Comparison of ENCODE assay signal across 7 mouse cellular contexts in genomic region chr5:140662741-140663592, GRCm38 (mm10). TPM values are rescaled to one million over a fixed set of nuclear protein-coding genes. Genes with fewer than 3 reads are reported as not detected.
A peak's percentile ranks its signal among the peaks of the same experiment; 100 is the strongest.
DNase-seq lines count a peak whose midpoint lies in the region; ATAC-seq and TF ChIP-seq lines count a peak whose summit lies in the region.

No protein-coding gene starts in this region.

- peaks cover 16% of the 10 kb centered on the region for H3K36me3 ChIP-seq in E14TG2a.4 (ENCODE audit: insufficient read depth, low read length)
- H3K36me3 ChIP-seq in limb, embryonic 14.5 days (ENCODE audit: control insufficient read depth, insufficient read depth, low read length): peaks cover 10% of the 10 kb centered on the region; the same call in 1 of the 2 replicates

- H3K4me3 ChIP-seq in E14TG2a.4 (replicated peaks; ENCODE audit: low read length): peak overlapping the region; percentile 52
- no peak overlapping the region for H3K4me3 ChIP-seq in limb, embryonic 14.5 days (replicated peaks; ENCODE audit: low read length)

- H3K9ac ChIP-seq in limb, embryonic 14.5 days (ENCODE audit: low read depth, low read length, severe bottlenecking): 0 out of 2 replicates have a peak overlapping the region, but pooled peaks have one; percentile 5

- TF ChIP-seq POLR2A in limb, embryonic 14.5 days (IDR thresholded peaks at IDR 0.05; ENCODE audit: borderline replicate concordance, extremely low read depth, insufficient read depth, insufficient read length): no peak

- peaks cover 5% of the 10 kb centered on the region for H3K9me3 ChIP-seq in E14TG2a.4 (ENCODE audit: low read length)
- H3K9me3 ChIP-seq in limb, embryonic 14.5 days (ENCODE audit: control insufficient read depth, low read length): no peaks in the 10 kb centered on the region

- no peak overlapping the region for H3K27ac ChIP-seq in limb, embryonic 14.5 days (replicated peaks; ENCODE audit: low read depth, low read length)

- peaks cover 36% of the 10 kb centered on the region for H3K4me1 ChIP-seq in E14TG2a.4 (replicated peaks; ENCODE audit: low read depth, low read length)
- peaks cover 21% of the 10 kb centered on the region for H3K4me1 ChIP-seq in limb, embryonic 14.5 days (ENCODE audit: control insufficient read depth, insufficient read depth, low read length)

- WGBS in limb, embryonic 14.5 days: 70% methylated on average over 17 of the region's 17 CpGs

- peak; percentile 67 for ATAC-seq in common myeloid progenitor, adult 5-6 weeks (replicated peaks; ENCODE audit: low read depth, poor library complexity, severe bottlenecking)
- no peak for ATAC-seq in limb, embryonic 14.5 days (ENCODE audit: low FRiP score, low read depth)
- no peak for ATAC-seq in erythroid progenitor cell, adult 5-6 weeks (replicated peaks; ENCODE audit: low FRiP score, poor library complexity, severe bottlenecking)

- intact Hi-C loops in left cerebral cortex, postnatal 14 days (cut with DNase I): no loop called here
- intact Hi-C loops in left cerebral cortex, postnatal 4 days (cut with DNase I): no loop called here

- TF ChIP-seq CTCF in E14TG2a.4 (conservative IDR thresholded peaks at IDR 0.05; ENCODE audit: low read length): no peak

- peak; percentile 56 to 60 for DNase-seq in left cerebral cortex, postnatal 14 days (ENCODE audit: low spot score in 2 of 2)
- no peak for DNase-seq in left cerebral cortex, postnatal 4 days
- no peak for DNase-seq in limb, embryonic 14.5 days (ENCODE audit: low spot score)
- DNase-seq in urinary bladder, adult 2 months (ENCODE audit: low spot score): no peak

- peaks cover 12% of the 10 kb centered on the region for H3K27me3 ChIP-seq in E14TG2a.4 (ENCODE audit: insufficient read depth, low read length)
- H3K27me3 ChIP-seq in limb, embryonic 14.5 days (ENCODE audit: control insufficient read depth, insufficient read depth, low read length): no peaks in the 10 kb centered on the region

- no peak overlapping the region for H3K4me2 ChIP-seq in limb, embryonic 14.5 days (replicated peaks; ENCODE audit: low read depth, low read length, severe bottlenecking)

RNA-seq across cellular contexts. Expression of gene Ttyh3, which starts 14.1 kb away (rescaled TPM):
- total RNA-seq in left cerebral cortex, postnatal 14 days (2021): 100 to 1,000 TPM; 342 to 349 TPM
- total RNA-seq in left cerebral cortex, postnatal 4 days (2021): 100 to 1,000 TPM; 382 to 395 TPM
- 14.4 and 20.2 TPM in 2 replicates for total RNA-seq in common myeloid progenitor, adult 5-6 weeks (2017)
- 118 and 180 TPM in 2 replicates for polyA plus RNA-seq in limb, embryonic 14.5 days (2012; rRNA removed)
- 57.5 and 66.3 TPM in 2 replicates for polyA plus RNA-seq in limb, embryonic 14.5 days (2014; fragmentation: Nextera tagmentation; extraction: Ambion mirVana)
- 21.8 and 26.7 TPM in 2 replicates for total RNA-seq in erythroid progenitor cell, adult 5-6 weeks (2015; ENCODE audit: low replicate concordance)
- 21.2 and 23.2 TPM in 2 replicates for total RNA-seq in erythroid progenitor cell, adult 5-6 weeks (2017; ENCODE audit: low replicate concordance)
- polyA plus RNA-seq in urinary bladder, adult 2 months (2012; rRNA removed): 11.7 and 24.4 TPM in 2 replicates

RNA-seq across cellular contexts. Expression of gene Iqce, which starts 39.2 kb away (rescaled TPM):
- 10 to 100 TPM; 49.0 to 63.8 TPM for total RNA-seq in left cerebral cortex, postnatal 14 days (2021)
- 10 to 100 TPM; 70.1 to 75.6 TPM for total RNA-seq in left cerebral cortex, postnatal 4 days (2021)
- 7.9 and 9.8 TPM in 2 replicates for total RNA-seq in common myeloid progenitor, adult 5-6 weeks (2017)
- 38.3 and 43.1 TPM in 2 replicates for polyA plus RNA-seq in limb, embryonic 14.5 days (2012; rRNA removed)
- 23.4 and 24.0 TPM in 2 replicates for polyA plus RNA-seq in limb, embryonic 14.5 days (2014; fragmentation: Nextera tagmentation; extraction: Ambion mirVana)
- total RNA-seq in erythroid progenitor cell, adult 5-6 weeks (2015; ENCODE audit: low replicate concordance): 1.7 and 2.5 TPM in 2 replicates
- 3.3 and 6.2 TPM in 2 replicates for total RNA-seq in erythroid progenitor cell, adult 5-6 weeks (2017; ENCODE audit: low replicate concordance)
- polyA plus RNA-seq in urinary bladder, adult 2 months (2012; rRNA removed): 21.0 and 24.3 TPM in 2 replicates

RNA-seq across cellular contexts. Expression of gene Brat1, which starts 41.8 kb away (rescaled TPM):
- total RNA-seq in left cerebral cortex, postnatal 14 days (2021): 10 to 100 TPM; 24.8 to 27.4 TPM
- total RNA-seq in left cerebral cortex, postnatal 4 days (2021): 10 to 100 TPM; 28.8 to 29.4 TPM
- total RNA-seq in common myeloid progenitor, adult 5-6 weeks (2017): 13.1 and 13.6 TPM in 2 replicates
- 29.6 and 38.6 TPM in 2 replicates for polyA plus RNA-seq in limb, embryonic 14.5 days (2012; rRNA removed)
- polyA plus RNA-seq in limb, embryonic 14.5 days (2014; fragmentation: Nextera tagmentation; extraction: Ambion mirVana): 19.9 and 22.2 TPM in 2 replicates
- 0.84 and 2.2 TPM in 2 replicates for total RNA-seq in erythroid progenitor cell, adult 5-6 weeks (2015; ENCODE audit: low replicate concordance)
- total RNA-seq in erythroid progenitor cell, adult 5-6 weeks (2017; ENCODE audit: low replicate concordance): 1.9 and 2.0 TPM in 2 replicates
- 14.5 and 14.8 TPM in 2 replicates for polyA plus RNA-seq in urinary bladder, adult 2 months (2012; rRNA removed)

RNA-seq across cellular contexts. Expression of gene Lfng, which starts 55.8 kb away (rescaled TPM):
- 10 to 100 TPM; 18.8 to 28.4 TPM for total RNA-seq in left cerebral cortex, postnatal 14 days (2021)
- total RNA-seq in left cerebral cortex, postnatal 4 days (2021): 10 to 100 TPM; 19.7 to 20.7 TPM
- 23.8 and 41.0 TPM in 2 replicates for total RNA-seq in common myeloid progenitor, adult 5-6 weeks (2017)
- polyA plus RNA-seq in limb, embryonic 14.5 days (2012; rRNA removed): 38.9 and 48.2 TPM in 2 replicates
- 19.2 and 21.4 TPM in 2 replicates for polyA plus RNA-seq in limb, embryonic 14.5 days (2014; fragmentation: Nextera tagmentation; extraction: Ambion mirVana)
- total RNA-seq in erythroid progenitor cell, adult 5-6 weeks (2015; ENCODE audit: low replicate concordance): 19.7 and 20.5 TPM in 2 replicates
- total RNA-seq in erythroid progenitor cell, adult 5-6 weeks (2017; ENCODE audit: low replicate concordance): 1.9 and 11.4 TPM in 2 replicates
- polyA plus RNA-seq in urinary bladder, adult 2 months (2012; rRNA removed): 20.6 and 23.6 TPM in 2 replicates

Comparison
In these comparisons a context has a peak if more than half of its experiments do, and no peak if none do; other contexts are left out.
1. DNase-seq: peak in left cerebral cortex, postnatal 14 days (2 of 2); none in left cerebral cortex, postnatal 4 days (single experiment), limb, embryonic 14.5 days (single experiment) and urinary bladder, adult 2 months (single experiment).
2. RNA of gene Ttyh3, which starts 14.1 kb away (total RNA-seq): 382 to 395 TPM in left cerebral cortex, postnatal 4 days and 342 to 349 TPM in left cerebral cortex, postnatal 14 days; 21.2 to 26.7 TPM in erythroid progenitor cell, adult 5-6 weeks and 14.4 to 20.2 TPM in common myeloid progenitor, adult 5-6 weeks; every median in the first group is over 10 times any median in the second.